Mouse (Mus musculus) hindbrain, embryonic 13.5 days (tissue): ENCODE data around the gene Aanat. TPM values are rescaled to one million over a fixed set of nuclear protein-coding genes. Genes with fewer than 3 reads are reported as not detected.
A peak's percentile ranks its signal among the peaks of the same experiment; 100 is the strongest.

Experiments
- ATAC-seq: fragments of 200-750 bp; cut with Nextera tagmentation; 2 replicates; pipeline ENCODE4 v1.8.0; 2017; ENCODE audit warnings: moderate TSS enrichment; ENCODE audit not compliant: low FRiP score
- H3K27ac ChIP-seq: fragments of 300-500 bp; sonication (generic); 2 replicates; pipeline ENCODE4 v1.5.1; 2015; ENCODE audit warnings: inconsistent platforms, mild to moderate bottlenecking, moderate library complexity
- H3K27me3 ChIP-seq: fragments of 300-500 bp; sonication (generic); 2 replicates; pipeline ENCODE4 v1.6.1; 2015; ENCODE audit warnings: mild to moderate bottlenecking, inconsistent platforms
- H3K36me3 ChIP-seq: fragments of 300-500 bp; sonication (generic); 2 replicates; pipeline ENCODE4 v1.6.1; 2015; ENCODE audit warnings: mild to moderate bottlenecking, inconsistent platforms
- H3K4me1 ChIP-seq: fragments of 300-500 bp; sonication (generic); replicated peaks from 2 replicates; pipeline ENCODE4 v1.6.1; 2015; ENCODE audit warnings: inconsistent platforms
- H3K4me2 ChIP-seq: fragments of 300-500 bp; sonication (generic); 2 replicates; pipeline ENCODE4 v1.6.1; 2015; ENCODE audit warnings: inconsistent platforms, mild to moderate bottlenecking, moderate library complexity
- H3K4me3 ChIP-seq: fragments of 300-500 bp; sonication (generic); 2 replicates; pipeline ENCODE4 v1.5.1; 2015; ENCODE audit warnings: mild to moderate bottlenecking, inconsistent platforms
- H3K9ac ChIP-seq: fragments of 300-500 bp; sonication (generic); 2 replicates; pipeline ENCODE4 v1.6.1; 2015; ENCODE audit warnings: mild to moderate bottlenecking, inconsistent platforms
- H3K9me3 ChIP-seq: fragments of 300-500 bp; sonication (generic); 2 replicates; pipeline ENCODE4 v1.6.1; 2016; ENCODE audit warnings: inconsistent platforms
- WGBS: fragments of 180-500 bp; shearing (Covaris S2); methylation state at CpG from one replicate; pipeline ENCODE4 v1.1.7; 2015; 5-methylcytosine and 5-hydroxymethylcytosine counted together
- polyA plus RNA-seq: library from polyadenylated mRNA; unstranded; fragments of >200 nt; fragmentation: Nextera tagmentation; extraction: Ambion mirVana; gene quantifications from 2 replicates; pipeline ENCODE4 v1.2.1, GENCODE M21; 2015

The Aanat gene
- 0.36 and 1.0 TPM in 2 replicates for polyA plus RNA-seq

DNA sequence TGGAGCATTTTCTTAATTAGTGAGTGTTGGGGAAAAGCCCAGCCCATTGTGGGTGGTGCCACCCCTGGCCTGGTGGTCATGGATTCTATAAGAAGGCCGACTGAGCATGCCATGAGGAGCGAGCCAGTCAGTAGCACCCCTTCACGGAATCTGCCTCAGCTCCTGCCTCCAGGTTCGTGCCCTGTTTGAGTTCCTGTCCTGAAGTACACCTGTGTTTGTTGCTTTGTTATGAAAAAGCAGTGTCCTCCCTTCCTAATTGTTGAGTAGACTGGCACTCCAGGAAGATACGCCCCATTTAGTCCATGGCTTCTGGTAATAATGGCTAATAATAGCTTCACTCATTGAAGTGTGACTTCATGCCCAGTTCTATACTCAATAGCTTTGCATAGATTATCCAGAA is at the start of gene Aanat:
Aanat (plus strand) TSS at position 123 of the 400 bp plus-strand sequence.
- H3K9me3 ChIP-seq, result no peaks in the 10 kb centered on the region
- no peaks in the 10 kb centered on the region for H3K36me3 ChIP-seq
- peak within 1 kb of the TSS; percentile 26; the same call in 1 of the 2 replicates for H3K27ac ChIP-seq
- no peaks in the 10 kb centered on the region; the same call in 1 of the 2 replicates for H3K27me3 ChIP-seq
- H3K4me2 ChIP-seq, result peak within 1 kb of the TSS; percentile 29
- peak within 1 kb of the TSS; percentile 31; the same call in 1 of the 2 replicates for H3K9ac ChIP-seq
- WGBS, result 65% methylated on average over 5 of the region's 5 CpGs
- H3K4me3 ChIP-seq, result no peak within 1 kb of the TSS
- H3K4me1 ChIP-seq, result peaks cover 22% of the 10 kb centered on the region
- no peak for ATAC-seq

DNA sequence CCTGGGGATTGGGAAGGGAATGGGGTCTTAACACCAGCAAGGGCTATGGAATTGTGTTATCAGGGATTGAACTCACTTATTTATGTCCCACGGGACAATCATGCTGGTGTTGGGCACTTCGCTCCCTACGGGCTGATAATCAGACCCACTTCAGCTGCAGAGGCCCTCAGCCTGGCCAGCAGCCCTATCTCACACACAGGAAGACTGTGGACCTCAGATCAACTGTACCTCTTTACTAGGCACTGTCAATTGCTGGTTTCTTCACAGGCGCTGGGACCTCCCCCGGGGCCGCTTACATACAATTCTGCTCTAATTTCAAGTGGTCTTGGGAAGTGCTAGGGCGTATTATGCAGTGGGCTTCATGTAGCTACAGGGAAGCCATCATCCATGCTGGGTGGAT is 49.5 kb upstream of the Aanat start:
- 94% methylated on average over 7 of the region's 7 CpGs for WGBS
- Histone ChIP-seq H3K9ac (no peak overlapping the region), H3K36me3 (peaks cover 56% of the 10 kb centered on the region), H3K4me1 (peaks cover 28% of the 10 kb centered on the region), H3K9me3 (no peaks in the 10 kb centered on the region), H3K4me2 (no peak overlapping the region), H3K27me3 (peaks cover 45% of the 10 kb centered on the region), H3K27ac (no peak overlapping the region), H3K4me3 (no peak overlapping the region)
- no peak for ATAC-seq

DNA sequence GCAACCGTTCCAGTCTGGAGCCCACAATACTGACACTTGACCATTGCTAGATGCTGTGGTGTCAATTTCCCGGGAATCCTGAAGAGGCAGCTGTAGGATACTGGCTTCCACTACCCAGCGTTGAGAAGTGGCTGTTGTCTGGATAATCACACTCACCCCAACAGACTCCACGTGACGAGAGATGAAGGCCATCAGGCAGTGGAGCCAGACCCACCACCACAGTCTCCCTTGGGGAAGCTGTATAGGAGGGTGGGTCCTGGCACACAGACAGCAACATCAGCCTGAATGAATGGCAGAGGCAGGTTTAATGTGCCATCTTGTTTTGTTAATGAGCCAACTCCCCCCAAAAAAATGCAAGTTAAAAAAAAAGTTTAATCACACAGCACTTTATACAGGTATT is 48.8 kb upstream of the Aanat start:
- WGBS, result 80% methylated on average over 5 of the region's 5 CpGs
- no peak for ATAC-seq
- no peak overlapping the region for H3K9ac ChIP-seq

DNA sequence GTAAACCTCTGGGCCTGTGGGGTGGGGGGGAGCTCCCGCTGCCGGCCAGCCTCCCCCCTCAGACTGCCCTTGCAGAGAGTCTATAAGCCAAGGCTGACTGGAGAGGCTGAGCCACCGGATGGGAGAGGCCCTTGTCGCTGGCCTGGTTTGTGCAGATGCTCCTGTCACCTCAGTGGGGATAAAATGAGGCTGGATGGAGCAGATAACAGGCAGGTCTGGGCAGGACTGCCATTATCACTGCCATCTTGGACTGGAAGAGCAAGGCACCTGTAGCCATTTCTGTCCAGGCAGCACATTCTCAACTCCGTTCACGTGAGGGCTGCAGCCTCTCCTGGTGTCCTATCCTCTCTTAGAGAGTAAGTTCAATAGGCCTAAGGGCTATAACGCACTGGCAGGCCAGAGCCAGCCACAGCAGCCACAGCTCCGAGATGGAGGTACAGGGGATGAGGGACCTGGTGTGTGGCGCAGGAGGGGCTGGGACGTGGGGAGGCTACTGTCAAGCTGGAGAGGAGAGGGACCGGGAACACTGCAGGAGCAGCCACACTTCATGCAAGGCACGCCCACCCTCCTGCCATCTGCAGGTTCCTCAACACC is 48.0 kb upstream of the Aanat start:
- no peak overlapping the region for H3K9ac ChIP-seq
- H3K4me1 ChIP-seq, result peaks cover 13% of the 10 kb centered on the region
- H3K4me2 ChIP-seq, result no peak overlapping the region
- 92% methylated on average over 12 of the region's 12 CpGs for WGBS
- peaks cover 72% of the 10 kb centered on the region for H3K36me3 ChIP-seq
- peaks cover 29% of the 10 kb centered on the region for H3K27me3 ChIP-seq
- no peak overlapping the region for H3K27ac ChIP-seq
- ATAC-seq, result no peak
- H3K4me3 ChIP-seq, result no peak overlapping the region
- H3K9me3 ChIP-seq, result no peaks in the 10 kb centered on the region

More for the DNA sequence above, 48.8 kb upstream of the Aanat start:
- Histone ChIP-seq H3K4me1 (peaks cover 21% of the 10 kb centered on the region), H3K9me3 (no peaks in the 10 kb centered on the region), H3K27ac (no peak overlapping the region), H3K27me3 (peaks cover 38% of the 10 kb centered on the region), H3K4me3 (no peak overlapping the region), H3K4me2 (no peak overlapping the region), H3K36me3 (peaks cover 64% of the 10 kb centered on the region)

DNA sequence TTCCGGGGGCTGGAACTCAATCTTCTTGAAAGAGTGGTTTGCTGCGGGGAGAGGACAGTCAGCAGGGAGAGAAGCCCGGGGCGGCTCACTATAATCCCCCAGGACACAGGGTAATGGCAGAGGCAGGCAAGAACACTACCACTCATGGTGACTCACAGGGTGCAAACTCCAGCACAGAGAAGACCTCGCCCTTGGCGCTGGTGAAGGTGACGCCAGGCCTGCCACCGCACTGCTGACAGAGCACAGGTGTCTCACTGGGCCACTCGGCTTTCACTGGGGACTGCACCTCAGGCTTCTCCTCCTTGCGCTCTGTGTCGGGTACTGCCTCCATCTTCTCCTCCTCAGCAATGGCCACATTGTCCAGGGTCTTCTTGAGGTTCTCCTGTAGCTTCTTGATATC is 45.0 kb upstream of the Aanat start:
- Histone ChIP-seq H3K4me1 (no peaks in the 10 kb centered on the region), H3K9ac (no peak overlapping the region), H3K4me3 (no peak overlapping the region), H3K9me3 (no peaks in the 10 kb centered on the region), H3K27ac (no peak overlapping the region), H3K4me2 (no peak overlapping the region), H3K36me3 (peaks cover 96% of the 10 kb centered on the region), H3K27me3 (0 out of 2 replicates have a peak, but pooled peaks cover under 1% of the 10 kb centered on the region)
- ATAC-seq, result no peak
- WGBS, result 95% methylated on average over 11 of the region's 11 CpGs

DNA sequence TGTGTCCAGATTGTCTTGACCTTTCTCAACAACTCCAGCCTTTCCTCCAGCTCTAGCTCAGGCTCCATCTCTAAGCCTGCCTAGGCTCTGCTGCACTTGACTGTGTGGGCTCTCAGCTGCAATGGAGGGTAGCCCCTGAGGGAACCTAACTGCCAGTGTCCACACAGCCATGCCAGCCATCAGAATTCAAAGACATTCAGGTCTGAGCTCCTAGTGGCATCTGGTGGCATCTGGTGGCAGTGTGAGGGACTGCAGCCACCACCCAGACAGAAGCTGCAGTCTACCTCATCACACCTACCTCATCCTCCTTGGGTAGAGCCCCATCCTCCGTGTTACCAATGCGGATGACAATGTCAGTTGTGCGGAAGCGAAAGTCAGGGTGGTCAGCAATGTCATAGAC is 43.1 kb upstream of the Aanat start:
- no peak overlapping the region for H3K4me2 ChIP-seq
- no peaks in the 10 kb centered on the region for H3K9me3 ChIP-seq
- H3K9ac ChIP-seq, result no peak overlapping the region
- peaks cover 98% of the 10 kb centered on the region for H3K36me3 ChIP-seq
- ATAC-seq, result 0 out of 2 replicates have a peak, but pooled peaks have one; percentile 23
- H3K4me3 ChIP-seq, result no peak overlapping the region
- no peak overlapping the region for H3K27ac ChIP-seq
- 0 out of 2 replicates have a peak, but pooled peaks cover 9% of the 10 kb centered on the region for H3K4me1 ChIP-seq
- H3K27me3 ChIP-seq, result no peaks in the 10 kb centered on the region
- whole genome bisulfite sequencing, result 90% methylated on average over 4 of the region's 4 CpGs

DNA sequence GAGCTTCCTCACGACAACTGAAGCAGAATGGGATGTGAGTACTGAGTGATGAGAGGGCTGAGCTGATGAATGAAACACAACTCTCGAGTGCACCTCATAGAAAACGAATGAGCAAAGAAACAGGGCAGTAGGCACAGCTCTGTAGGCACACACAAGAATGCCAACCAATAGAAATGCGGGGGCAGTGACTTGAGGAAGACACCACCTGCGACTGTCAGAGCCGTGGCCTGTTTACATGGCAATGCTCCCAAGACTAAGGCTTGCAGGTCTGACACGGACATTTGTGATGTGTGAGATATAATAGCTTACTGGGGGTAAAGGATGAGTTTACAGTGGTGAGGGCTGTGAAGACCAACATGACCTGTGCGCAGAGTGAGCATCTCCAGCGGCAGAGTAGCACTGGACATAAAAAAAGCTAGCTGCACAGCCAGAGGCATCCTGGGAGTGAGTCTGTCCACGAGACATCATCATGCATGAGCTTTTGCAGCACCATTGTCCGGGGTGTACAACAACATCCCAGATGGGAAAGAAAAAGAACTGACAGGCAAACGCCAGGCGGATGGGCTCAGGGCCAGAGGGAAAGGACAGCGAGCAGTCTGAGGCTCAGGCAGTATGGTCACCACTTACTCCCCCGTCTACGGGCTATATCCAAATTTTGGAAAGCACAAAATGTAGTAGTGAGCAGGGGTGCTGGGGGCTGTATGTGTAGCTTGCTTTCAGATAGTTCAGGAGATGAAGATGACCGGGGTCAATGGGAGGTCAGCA is 38.8 kb upstream of the Aanat start:
- H3K9ac ChIP-seq, result no peak overlapping the region
- H3K9me3 ChIP-seq, result no peaks in the 10 kb centered on the region
- ATAC-seq, result no peak
- WGBS, result 86% methylated on average over 17 of the region's 17 CpGs
- H3K4me3 ChIP-seq, result no peak overlapping the region
- H3K27me3 ChIP-seq, result no peaks in the 10 kb centered on the region
- H3K27ac ChIP-seq, result no peak overlapping the region
- no peak overlapping the region for H3K4me2 ChIP-seq
- H3K36me3 ChIP-seq, result peaks cover 61% of the 10 kb centered on the region
- H3K4me1 ChIP-seq, result peaks cover 38% of the 10 kb centered on the region

DNA sequence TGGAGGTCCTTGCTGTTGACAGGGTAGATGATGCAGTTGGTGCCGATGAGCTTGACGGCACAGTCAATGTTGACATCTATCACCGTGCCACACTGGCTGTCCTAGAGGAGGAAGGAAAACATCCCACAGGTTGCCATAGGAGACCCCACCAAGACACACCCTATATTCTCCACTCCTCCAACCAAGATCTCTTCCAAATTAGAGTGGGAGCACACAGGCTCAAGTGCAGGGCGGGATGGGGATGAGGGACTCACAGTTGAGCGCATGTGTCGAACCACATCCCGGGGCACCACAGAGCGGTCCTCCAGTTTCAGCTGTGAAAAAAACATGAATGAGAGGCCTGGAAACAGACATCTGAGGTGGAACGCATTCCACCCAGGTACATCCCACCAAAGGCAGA is 37.5 kb upstream of the Aanat start:
- no peaks in the 10 kb centered on the region for H3K27me3 ChIP-seq
- H3K4me1 ChIP-seq, result peaks cover 49% of the 10 kb centered on the region
- 92% methylated on average over 9 of the region's 9 CpGs for WGBS
- peaks cover 48% of the 10 kb centered on the region for H3K36me3 ChIP-seq
- H3K9ac ChIP-seq, result no peak overlapping the region
- H3K9me3 ChIP-seq, result no peaks in the 10 kb centered on the region
- no peak overlapping the region for H3K4me3 ChIP-seq
- H3K4me2 ChIP-seq, result no peak overlapping the region
- H3K27ac ChIP-seq, result no peak overlapping the region
- no peak for ATAC-seq

DNA sequence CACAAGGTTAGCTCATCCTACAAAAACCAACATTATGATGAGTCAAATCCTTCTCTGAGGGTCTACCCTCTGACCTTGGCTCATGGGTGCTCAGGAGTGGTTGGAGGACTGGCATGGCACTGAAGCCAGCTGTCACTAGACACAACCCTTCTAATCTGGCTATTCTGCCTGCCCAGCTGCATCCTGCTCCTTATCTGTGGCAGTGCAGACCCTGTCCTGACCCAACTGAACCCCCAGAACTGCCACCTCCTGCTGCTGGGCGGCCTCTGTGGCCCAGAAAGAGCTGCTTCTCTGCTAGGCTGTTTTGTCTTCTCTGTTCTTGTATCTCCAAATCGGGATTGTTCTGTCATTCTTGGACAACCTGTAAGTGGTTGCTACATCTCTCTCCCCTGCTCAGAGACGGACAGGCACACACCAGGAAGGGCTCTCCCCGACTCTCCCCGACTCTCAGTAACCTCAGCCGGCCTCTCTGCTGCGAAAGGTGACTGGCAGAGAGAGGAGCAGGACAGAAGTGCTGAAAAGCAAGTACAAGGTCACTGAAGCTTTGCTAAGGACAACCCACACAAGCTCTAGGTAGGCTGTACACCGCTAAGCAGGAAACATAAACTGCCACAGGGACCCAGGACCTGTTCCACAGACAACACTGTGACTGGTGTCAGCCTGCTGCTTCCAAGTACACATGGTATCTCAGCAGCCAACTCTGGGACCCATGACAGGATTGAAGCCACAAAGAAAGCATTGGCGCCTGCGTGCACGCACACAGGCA is 36.8 kb upstream of the Aanat start:
- Histone ChIP-seq H3K9me3 (no peaks in the 10 kb centered on the region), H3K4me1 (peaks cover 55% of the 10 kb centered on the region)
- 86% methylated on average over 11 of the region's 11 CpGs for WGBS

DNA sequence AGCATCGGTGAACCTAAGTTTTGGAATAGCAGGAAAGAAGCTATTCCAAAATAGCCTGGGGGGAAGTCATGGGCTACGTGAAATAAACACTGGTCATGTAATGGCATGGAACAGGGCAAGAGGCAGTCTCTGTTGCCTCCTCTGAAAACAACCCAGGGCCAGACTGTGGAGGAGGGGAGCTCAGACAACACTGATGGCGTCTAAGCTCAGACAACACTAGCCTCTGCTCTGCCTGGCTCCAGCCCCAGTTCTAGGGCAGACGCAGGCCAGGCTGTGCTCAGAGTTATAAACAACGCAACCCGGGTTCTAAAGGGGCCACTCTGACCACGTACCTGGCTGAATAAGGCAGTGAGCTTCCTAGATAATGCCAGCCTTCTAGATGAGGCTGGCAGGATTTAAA is 35.5 kb upstream of the Aanat start:
- no peaks in the 10 kb centered on the region for H3K27me3 ChIP-seq
- peaks cover 28% of the 10 kb centered on the region for H3K36me3 ChIP-seq
- no peaks in the 10 kb centered on the region for H3K9me3 ChIP-seq
- no peak overlapping the region for H3K9ac ChIP-seq
- H3K4me3 ChIP-seq, result no peak overlapping the region
- H3K27ac ChIP-seq, result peak overlapping the region; percentile 3; the same call in 1 of the 2 replicates
- ATAC-seq, result no peak
- WGBS, result 74% methylated on average over 7 of the region's 7 CpGs
- H3K4me1 ChIP-seq, result peaks cover 68% of the 10 kb centered on the region
- H3K4me2 ChIP-seq, result no peak overlapping the region

More for the DNA sequence above, 36.8 kb upstream of the Aanat start:
- peaks cover 41% of the 10 kb centered on the region for H3K36me3 ChIP-seq
- no peaks in the 10 kb centered on the region for H3K27me3 ChIP-seq
- no peak overlapping the region for H3K9ac ChIP-seq
- no peak overlapping the region for H3K4me3 ChIP-seq
- no peak overlapping the region for H3K4me2 ChIP-seq
- no peak for ATAC-seq
- no peak overlapping the region for H3K27ac ChIP-seq

DNA sequence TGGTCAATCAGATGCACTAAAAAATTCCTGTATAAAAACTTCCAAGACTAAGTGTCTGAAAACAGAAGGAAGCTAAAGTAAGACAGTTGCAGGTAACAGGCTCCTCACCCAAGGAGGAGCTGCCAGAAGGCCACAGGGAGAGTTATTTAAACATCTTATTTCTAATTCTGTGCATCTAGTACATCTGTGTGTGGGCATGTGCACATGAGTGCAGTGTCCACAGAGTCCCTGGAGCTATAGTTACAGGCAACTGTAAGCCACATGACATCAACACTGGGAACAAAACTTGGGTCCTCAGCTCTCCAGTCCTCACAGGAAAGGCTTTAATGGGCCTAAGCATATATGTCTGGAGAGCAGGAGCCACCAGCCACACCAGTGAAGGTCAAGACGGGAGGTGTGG is 34.0 kb upstream of the Aanat start:
- Histone ChIP-seq H3K4me1 (peaks cover 82% of the 10 kb centered on the region), H3K4me2 (no peak overlapping the region), H3K9me3 (no peaks in the 10 kb centered on the region), H3K27ac (no peak overlapping the region), H3K27me3 (no peaks in the 10 kb centered on the region), H3K9ac (no peak overlapping the region), H3K36me3 (peaks cover 14% of the 10 kb centered on the region), H3K4me3 (no peak overlapping the region)
- WGBS, result 80% methylated on average over 1 of the region's 1 CpGs
- no peak for ATAC-seq
